Mouse (Mus musculus): ENCODE data around the gene Traf1.

The Traf1 gene

DNA sequence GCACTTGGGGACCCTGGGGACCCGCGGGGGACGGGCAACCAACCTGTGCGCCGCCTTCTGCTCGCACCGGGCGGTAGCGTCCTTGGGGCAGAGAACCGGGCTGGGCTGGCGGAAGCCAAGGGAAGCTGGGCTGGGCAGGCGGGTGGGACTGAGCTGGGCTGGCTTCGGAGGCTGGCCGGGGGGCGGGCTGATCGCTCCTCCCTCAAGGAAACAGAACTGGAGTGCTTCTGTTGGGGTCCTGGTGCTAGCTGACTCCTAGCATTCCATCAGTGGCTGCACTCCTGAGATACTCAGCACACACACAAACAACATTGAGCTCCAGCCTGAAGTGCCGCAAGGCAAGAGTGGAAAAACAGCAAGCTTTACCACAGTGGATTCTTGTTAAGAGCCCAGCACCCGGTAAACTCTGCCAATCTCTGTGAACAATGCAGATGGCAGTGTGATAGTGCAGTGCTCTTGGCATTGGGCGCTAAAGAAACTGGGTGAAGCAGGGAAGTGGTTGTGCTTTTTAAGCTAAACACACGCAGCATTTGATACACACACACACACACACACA, at the start of gene Traf1:
Traf1 (minus strand) TSS at position 292 of the 556 bp plus-strand sequence.
- no peak for DNase-seq (ENCODE audit: low read depth)

DNA sequence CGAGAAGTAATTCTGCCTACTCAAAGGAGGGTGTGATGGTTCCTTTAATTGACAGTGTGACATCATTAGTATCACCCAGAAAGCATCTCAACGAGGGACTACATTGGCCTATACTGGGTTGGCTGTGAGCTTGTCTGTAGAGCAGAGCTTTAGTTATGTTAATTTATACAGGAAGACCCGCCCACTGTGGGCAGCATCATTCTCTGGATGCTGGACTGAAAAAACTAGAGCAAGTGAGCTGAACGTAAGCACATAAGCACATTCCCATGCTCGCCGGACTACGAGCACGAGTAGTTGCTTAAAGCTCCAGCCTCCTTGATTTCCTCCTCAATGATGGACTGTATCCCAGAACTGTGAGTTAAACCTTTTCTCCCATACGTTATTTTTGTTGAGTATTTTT, 37.4 kb upstream of the Traf1 start:
- DNase-seq (ENCODE audit: low read depth): no peak

- DNase-seq (ENCODE audit: low read depth): no peak
These were observed 34.9 kb upstream of the Traf1 start for GRCm38 (mm10) chr2:34996506-34996905.

- no peak for DNase-seq (ENCODE audit: low read depth)
These were observed 32.3 kb upstream of the Traf1 start for GRCm38 (mm10) chr2:34993696-34994356.

DNA sequence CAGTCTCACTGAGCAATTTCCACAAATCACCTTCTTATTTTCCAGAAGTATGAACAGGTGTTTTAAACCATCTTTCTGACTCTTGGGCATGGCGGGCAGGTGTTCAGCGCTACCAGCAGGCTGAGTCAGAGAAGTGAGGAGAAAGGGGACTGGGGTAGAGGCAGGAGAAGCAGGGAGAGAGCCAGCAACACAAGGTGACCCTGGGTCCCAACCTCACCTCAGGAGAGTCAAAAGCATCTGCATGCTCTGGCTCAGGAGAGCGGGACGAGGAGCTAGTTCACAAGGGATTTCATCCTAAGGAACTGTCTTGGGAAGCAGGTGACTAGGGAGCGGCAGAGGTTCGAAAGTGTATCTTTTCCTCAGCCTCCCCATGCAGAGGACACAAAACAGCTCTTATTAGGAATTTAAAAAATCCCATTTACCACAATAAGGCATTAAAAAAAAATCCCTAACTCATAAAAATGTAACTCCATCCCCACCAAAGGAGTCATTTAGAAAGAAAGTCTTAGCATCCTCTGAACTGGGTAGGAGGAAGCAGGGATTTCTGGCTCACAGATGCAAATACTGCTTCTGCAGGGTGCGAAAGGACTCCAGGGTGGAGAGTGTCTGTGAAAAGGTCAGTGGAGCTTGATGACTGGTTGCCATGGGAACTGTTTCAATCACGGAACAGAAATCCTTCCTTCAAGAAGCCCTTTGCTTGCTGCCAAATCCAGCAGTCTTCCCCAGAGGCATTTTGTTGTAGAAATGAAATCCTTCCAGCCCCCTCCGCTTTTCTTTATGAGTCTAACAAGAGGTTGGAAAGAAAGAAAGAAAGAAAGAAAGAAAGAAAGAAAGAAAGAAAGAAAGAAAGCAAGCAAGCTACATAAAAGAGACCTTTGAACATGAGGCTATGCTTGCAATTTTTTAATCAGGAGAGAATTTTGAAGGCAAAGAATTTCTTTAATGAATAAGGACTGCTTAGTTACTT, 31.4 kb upstream of the Traf1 start:
- no peak for DNase-seq (ENCODE audit: low read depth)

GRCm38 (mm10) chr2:34991966-34992365, 30.4 kb upstream of the Traf1 start:
- no peak for DNase-seq (ENCODE audit: low read depth)

DNA sequence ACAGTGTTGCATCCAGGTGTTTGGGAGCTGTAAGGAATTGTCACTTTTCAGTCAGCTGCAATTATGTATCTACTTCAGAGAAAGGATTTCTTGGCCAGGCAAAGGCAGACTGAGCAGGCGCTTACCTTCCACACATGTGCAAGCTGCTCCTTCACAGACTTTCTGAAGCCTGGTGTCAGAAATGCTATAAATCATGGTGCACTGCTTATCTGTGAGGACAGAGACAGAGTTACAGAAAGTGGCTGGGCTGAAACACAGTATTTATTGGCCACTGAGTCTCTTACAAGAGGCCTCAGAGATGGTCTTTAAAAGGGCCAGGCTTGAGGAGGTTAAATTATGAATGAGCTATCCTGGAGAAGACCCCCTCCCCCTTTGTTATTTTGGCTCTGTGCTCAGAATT, 28.2 kb upstream of the Traf1 start:
- DNase-seq (ENCODE audit: low read depth): no peak

- DNase-seq (ENCODE audit: low read depth): no peak
These were observed 26.0 kb upstream of the Traf1 start for GRCm38 (mm10) chr2:34987595-34987994.

GRCm38 (mm10) chr2:34984885-34985284, 23.3 kb upstream of the Traf1 start:
- DNase-seq (ENCODE audit: low read depth): no peak

- DNase-seq (ENCODE audit: low read depth): no peak
These were observed 21.5 kb upstream of the Traf1 start for GRCm38 (mm10) chr2:34982906-34983698.

GRCm38 (mm10) chr2:34982096-34982724, 20.6 kb upstream of the Traf1 start:
- no peak for DNase-seq (ENCODE audit: low read depth)

DNA sequence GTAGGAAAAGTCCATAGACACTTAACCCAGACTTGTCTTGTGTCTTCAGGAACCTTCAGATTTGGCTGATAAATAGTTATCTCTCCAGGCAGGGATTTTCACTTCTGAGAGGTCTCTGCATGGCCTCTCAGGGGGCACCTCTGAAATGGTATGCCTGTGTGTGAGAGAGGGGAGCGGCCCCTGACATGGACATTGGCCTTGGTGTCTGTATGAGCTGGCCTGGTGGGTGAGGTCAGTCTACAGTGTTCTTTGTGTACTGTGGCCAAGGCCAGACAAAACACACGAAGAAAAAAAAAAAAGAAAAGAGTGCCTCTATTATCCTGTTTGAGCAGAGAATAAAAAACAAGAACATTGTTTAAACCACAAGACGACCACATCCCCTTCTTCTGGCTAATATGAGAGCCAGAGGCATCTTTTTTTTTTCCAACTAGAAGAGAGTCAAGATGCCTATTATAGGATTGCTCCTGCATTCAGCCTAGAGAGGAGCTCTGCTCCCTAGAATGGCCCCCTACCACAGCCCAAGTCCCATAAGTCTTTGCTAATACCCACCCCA, 18.0 kb upstream of the Traf1 start:
- no peak for DNase-seq (ENCODE audit: low read depth)

DNA sequence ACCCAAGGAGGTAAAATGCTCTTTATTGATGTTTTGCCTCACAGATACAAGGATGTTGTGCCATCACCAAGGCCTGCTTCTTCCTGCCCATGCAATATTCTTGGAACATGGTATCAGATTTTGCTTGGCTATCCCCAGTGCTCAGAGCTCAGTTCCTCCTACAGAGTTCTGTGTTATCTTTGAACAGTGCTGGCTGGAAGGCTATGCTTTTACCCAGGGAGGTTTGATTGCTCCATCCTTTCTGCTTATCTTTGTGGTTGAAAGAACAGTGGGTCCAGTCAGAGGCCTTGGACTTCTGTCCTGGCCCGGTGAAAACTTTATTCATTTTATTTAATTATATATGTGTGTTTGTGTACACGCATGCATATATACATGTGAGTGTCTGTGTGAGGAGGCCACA, 16.7 kb upstream of the Traf1 start:
- DNase-seq (ENCODE audit: low read depth): no peak

GRCm38 (mm10) chr2:34976945-34977658, 15.5 kb upstream of the Traf1 start:
- DNase-seq (ENCODE audit: low read depth): no peak

GRCm38 (mm10) chr2:34976447-34976846, 14.9 kb upstream of the Traf1 start:
- no peak for DNase-seq (ENCODE audit: low read depth)

GRCm38 (mm10) chr2:34973087-34973486, 11.5 kb upstream of the Traf1 start:
- no peak for DNase-seq (ENCODE audit: low read depth)

GRCm38 (mm10) chr2:34971080-34971888, 9.7 kb upstream of the Traf1 start:
- no peak for DNase-seq (ENCODE audit: low read depth)

DNA sequence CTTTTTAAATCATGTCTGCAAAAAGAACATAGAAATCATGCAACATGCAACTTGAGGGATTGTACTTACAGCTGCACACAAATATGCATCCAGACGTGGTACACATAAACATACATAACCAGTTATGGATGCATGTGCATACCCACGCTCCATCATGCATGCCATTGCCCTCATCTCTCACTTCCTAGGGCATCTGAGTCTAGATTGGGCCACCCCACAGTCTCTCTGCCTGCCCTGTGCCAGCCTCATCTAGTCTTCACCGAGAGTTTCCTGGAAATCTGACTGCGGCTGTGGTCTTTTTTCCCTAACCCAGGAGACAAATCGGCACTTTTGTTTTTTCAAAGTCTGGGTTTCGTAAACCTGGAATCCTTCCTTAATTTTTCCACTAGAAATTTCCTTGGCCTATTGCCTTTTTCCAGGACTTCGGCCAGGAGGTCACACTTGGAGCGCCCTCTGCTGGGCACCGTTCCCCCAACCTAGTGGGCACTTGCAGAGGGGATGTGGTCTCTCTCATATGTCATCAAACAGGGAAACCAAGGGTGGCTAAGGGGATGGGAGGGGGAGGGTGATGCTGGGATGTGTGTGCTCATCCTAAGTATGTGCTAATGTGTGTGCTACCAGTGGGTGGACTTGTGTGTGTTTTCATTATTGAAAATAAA, 8.6 kb upstream of the Traf1 start:
- peak; percentile 81 for DNase-seq (ENCODE audit: low read depth)

DNA sequence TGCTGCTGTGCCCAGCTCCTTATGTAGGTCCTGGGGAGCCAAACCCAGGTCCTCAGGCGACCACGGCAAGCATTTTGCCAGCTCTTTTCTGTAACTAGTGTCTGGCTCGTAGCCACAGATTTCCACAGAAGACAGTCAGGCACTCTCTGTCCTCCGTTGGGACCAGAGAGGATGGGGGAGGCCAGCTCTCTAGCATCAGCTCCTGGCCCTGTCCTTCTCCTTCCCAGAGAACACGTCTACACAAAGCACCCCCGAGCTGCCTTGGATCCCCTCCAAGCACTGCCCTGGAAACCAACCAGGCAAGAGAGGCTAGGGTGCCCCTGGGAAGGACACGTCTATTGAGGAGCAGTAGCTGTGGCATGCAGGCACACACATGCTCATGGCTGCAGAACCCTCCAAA, 7.6 kb upstream of the Traf1 start:
- no peak for DNase-seq (ENCODE audit: low read depth)
